Mouse (Mus musculus): ENCODE results near the gene Sucla2. TPM values are rescaled to one million over a fixed set of nuclear protein-coding genes. Genes with fewer than 3 reads are reported as not detected.
A peak's percentile ranks its signal among the peaks of the same experiment; 100 is the strongest.

Gene Sucla2
- polyA plus RNA-seq, 1 experiment = 18.1 TPM

DNA sequence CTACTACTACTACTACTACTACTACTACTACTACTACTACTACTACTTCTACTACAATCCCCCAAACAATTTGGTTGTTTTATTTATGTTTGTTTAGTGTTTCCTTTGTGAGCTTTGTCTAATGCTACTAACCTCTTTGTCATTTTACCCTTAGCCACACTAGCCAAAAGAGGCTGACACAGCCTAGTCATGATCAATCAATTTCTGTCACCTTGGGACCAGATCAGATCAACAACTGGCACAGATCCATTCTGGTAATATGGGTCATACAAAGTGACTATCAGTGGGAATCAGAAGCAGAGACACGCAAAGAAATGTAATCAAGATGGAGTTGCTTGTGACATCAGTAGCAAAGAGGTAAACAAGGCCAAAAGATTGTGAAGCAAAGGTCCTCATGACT lies 97.9 kb downstream of the Sucla2 start:
- no peak for DNase-seq
- 95% methylated on average over 1 of the region's 1 CpGs for WGBS
- Histone ChIP-seq H3K27ac (ENCODE audit: control insufficient read depth, insufficient read depth, low read length) (no peak overlapping the region), H3K4me1 (replicated peaks; ENCODE audit: control insufficient read depth, insufficient read depth, low read length) (no peaks in the 10 kb centered on the region), H3K4me3 (ENCODE audit: control insufficient read depth, insufficient read depth, low read length) (no peak overlapping the region), H3K27me3 (ENCODE audit: control insufficient read depth, insufficient read depth, low read length) (no peaks in the 10 kb centered on the region), H3K36me3 (ENCODE audit: control insufficient read depth, insufficient read depth, low read length) (no peaks in the 10 kb centered on the region)
- TF ChIP-seq CTCF (IDR thresholded peaks at IDR 0.05; ENCODE audit: borderline replicate concordance, control insufficient read depth, extremely low read depth, insufficient read depth, low read length, poor library complexity) (no peak), POLR2A (IDR thresholded peaks at IDR 0.05; ENCODE audit: control insufficient read depth, extremely low read depth, insufficient read depth, low read length, poor library complexity) (no peak)

DNA sequence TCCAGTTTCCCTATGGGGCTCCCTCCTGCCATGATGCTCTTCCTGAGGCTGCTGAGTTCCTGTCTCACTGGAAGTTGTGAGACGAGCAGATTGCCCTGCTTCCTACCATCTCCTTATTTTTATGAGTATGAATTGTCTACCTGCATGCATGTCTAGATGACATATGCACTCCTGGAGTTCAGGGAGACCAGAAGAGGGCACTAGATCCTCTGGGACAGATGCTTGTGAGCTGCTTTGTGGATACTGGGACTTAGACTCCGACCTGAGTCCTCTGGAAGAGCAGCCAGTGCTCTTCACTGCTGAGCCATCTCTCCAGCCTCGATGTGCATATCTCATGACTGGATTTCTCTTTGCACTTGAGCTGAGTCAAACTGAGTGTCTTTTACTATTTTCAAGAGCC lies 100.3 kb downstream of the Sucla2 start:
- DNase-seq = no peak
- H3K4me1 ChIP-seq (replicated peaks; ENCODE audit: control insufficient read depth, insufficient read depth, low read length) = no peaks in the 10 kb centered on the region
- no peak overlapping the region for H3K4me3 ChIP-seq (ENCODE audit: control insufficient read depth, insufficient read depth, low read length)
- TF ChIP-seq POLR2A (IDR thresholded peaks at IDR 0.05; ENCODE audit: control insufficient read depth, extremely low read depth, insufficient read depth, low read length, poor library complexity) = no peak
- TF ChIP-seq CTCF (IDR thresholded peaks at IDR 0.05; ENCODE audit: borderline replicate concordance, control insufficient read depth, extremely low read depth, insufficient read depth, low read length, poor library complexity) = no peak
- WGBS = 79% methylated on average over 3 of the region's 3 CpGs
- H3K27me3 ChIP-seq (ENCODE audit: control insufficient read depth, insufficient read depth, low read length) = no peaks in the 10 kb centered on the region
- no peaks in the 10 kb centered on the region for H3K36me3 ChIP-seq (ENCODE audit: control insufficient read depth, insufficient read depth, low read length)
- H3K27ac ChIP-seq (ENCODE audit: control insufficient read depth, insufficient read depth, low read length) = no peak overlapping the region

DNA sequence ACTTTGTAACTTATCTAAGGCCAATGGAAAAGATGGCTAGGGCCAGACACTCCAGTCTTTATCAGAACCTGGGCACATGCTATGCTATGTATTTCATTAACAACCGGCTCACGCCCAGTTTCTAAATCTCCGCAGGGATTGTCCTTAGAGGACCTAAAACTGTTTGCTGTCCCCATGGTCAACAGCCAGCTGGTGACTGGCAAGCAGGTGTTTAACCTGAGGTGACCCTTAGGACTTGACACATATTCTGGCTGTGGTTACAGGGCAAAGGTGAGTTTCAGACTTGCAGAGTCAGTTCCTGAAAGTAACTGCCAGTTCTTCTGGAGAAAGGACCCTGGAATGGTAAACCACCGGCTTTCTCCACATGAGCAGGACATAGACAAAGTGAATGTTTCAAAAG lies 106.4 kb downstream of the Sucla2 start:
- no peak overlapping the region for H3K27ac ChIP-seq (ENCODE audit: control insufficient read depth, insufficient read depth, low read length)
- no peak for TF ChIP-seq POLR2A (IDR thresholded peaks at IDR 0.05; ENCODE audit: control insufficient read depth, extremely low read depth, insufficient read depth, low read length, poor library complexity)
- TF ChIP-seq CTCF (IDR thresholded peaks at IDR 0.05; ENCODE audit: borderline replicate concordance, control insufficient read depth, extremely low read depth, insufficient read depth, low read length, poor library complexity) = no peak

DNA sequence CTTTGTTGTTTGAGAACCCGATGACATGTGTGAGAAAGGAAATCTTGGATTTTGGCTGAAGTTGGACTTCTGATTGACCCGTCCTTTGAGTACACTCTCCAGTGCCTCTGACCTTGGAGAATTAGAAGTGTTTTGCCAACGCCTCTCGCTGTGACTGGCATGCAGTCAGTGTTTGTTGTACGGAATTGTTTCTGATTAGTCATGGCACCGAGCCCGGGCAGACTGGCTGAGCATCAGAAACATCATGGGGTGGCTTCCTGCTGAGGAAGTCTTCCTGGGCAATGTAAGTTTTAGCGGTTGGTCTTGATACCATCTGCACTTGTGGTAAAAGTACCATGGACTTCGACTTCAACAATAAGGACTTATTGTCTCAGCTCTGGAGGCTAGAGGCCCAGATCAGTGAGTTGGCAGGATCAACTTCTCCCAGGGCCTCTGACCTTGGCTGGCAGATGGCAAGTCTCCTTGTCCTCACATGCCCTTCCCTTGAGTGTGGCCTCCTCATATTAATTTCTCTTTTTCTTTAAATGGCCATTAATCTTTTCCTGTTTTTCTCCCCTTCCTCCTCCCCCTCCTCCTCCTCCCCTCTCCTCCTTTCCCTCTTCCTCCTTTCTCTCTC lies 107.6 kb downstream of the Sucla2 start:
- H3K4me3 ChIP-seq (ENCODE audit: control insufficient read depth, insufficient read depth, low read length) = no peak overlapping the region
- no peak for DNase-seq
- WGBS = 19% methylated on average over 9 of the region's 9 CpGs
- H3K4me1 ChIP-seq (replicated peaks; ENCODE audit: control insufficient read depth, insufficient read depth, low read length) = no peaks in the 10 kb centered on the region
- no peaks in the 10 kb centered on the region for H3K27me3 ChIP-seq (ENCODE audit: control insufficient read depth, insufficient read depth, low read length)
- H3K36me3 ChIP-seq (ENCODE audit: control insufficient read depth, insufficient read depth, low read length) = no peaks in the 10 kb centered on the region
- no peak overlapping the region for H3K27ac ChIP-seq (ENCODE audit: control insufficient read depth, insufficient read depth, low read length)
- TF ChIP-seq POLR2A (IDR thresholded peaks at IDR 0.05; ENCODE audit: control insufficient read depth, extremely low read depth, insufficient read depth, low read length, poor library complexity) (no peak), CTCF (IDR thresholded peaks at IDR 0.05; ENCODE audit: borderline replicate concordance, control insufficient read depth, extremely low read depth, insufficient read depth, low read length, poor library complexity) (no peak)

More for the DNA sequence above, 106.4 kb downstream of the Sucla2 start:
- no peaks in the 10 kb centered on the region for H3K4me1 ChIP-seq (replicated peaks; ENCODE audit: control insufficient read depth, insufficient read depth, low read length)
- WGBS = 74% methylated on average over 4 of the region's 4 CpGs
- no peak overlapping the region for H3K4me3 ChIP-seq (ENCODE audit: control insufficient read depth, insufficient read depth, low read length)
- H3K36me3 ChIP-seq (ENCODE audit: control insufficient read depth, insufficient read depth, low read length) = no peaks in the 10 kb centered on the region
- no peaks in the 10 kb centered on the region for H3K27me3 ChIP-seq (ENCODE audit: control insufficient read depth, insufficient read depth, low read length)
- no peak for DNase-seq

DNA sequence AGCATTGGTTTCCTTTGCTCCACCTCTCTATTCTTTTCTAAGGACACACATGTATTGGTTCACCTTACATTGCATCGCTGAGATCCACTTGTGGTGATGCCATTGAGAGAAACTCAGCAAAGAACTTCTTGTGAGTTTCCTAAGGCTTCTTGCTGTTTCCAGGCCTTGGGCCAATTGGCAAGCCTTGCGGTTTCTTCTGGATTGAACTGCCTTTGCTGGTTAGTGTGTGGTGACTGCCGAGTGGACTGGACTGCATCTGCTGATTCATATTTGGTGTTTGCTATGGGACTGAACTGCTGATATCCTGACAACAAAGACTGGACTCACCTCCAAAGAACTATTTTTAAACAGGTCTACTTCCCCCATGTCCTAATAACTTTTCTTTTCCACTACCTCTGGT lies 109.2 kb downstream of the Sucla2 start:
- DNase-seq = no peak
- 96% methylated on average over 3 of the region's 3 CpGs for WGBS
- Histone ChIP-seq H3K4me3 (ENCODE audit: control insufficient read depth, insufficient read depth, low read length) (no peak overlapping the region), H3K4me1 (replicated peaks; ENCODE audit: control insufficient read depth, insufficient read depth, low read length) (no peaks in the 10 kb centered on the region), H3K27me3 (ENCODE audit: control insufficient read depth, insufficient read depth, low read length) (no peaks in the 10 kb centered on the region), H3K36me3 (ENCODE audit: control insufficient read depth, insufficient read depth, low read length) (no peaks in the 10 kb centered on the region), H3K27ac (ENCODE audit: control insufficient read depth, insufficient read depth, low read length) (no peak overlapping the region)
- TF ChIP-seq POLR2A (IDR thresholded peaks at IDR 0.05; ENCODE audit: control insufficient read depth, extremely low read depth, insufficient read depth, low read length, poor library complexity) (no peak), CTCF (IDR thresholded peaks at IDR 0.05; ENCODE audit: borderline replicate concordance, control insufficient read depth, extremely low read depth, insufficient read depth, low read length, poor library complexity) (no peak)

DNA sequence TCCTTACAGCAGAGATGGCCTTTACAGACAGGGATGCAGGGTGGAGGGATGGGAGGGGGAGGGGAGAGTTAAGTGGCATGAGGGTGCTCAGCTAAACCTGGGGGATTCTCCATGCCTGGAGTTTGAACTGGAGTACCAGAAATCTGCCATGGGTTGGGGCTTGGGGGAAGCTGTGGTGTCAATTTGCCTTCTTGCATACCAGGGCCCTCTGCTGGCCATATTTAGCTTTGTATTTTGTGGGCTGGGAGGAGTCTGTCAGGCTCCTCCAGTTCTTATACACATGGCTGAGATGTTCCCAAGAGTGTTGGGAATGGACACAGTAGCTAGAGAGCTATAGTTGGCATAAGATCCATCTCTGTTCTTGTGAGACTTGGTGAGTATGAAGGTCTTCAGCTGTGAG lies 112.3 kb downstream of the Sucla2 start:
- TF ChIP-seq CTCF (IDR thresholded peaks at IDR 0.05; ENCODE audit: borderline replicate concordance, control insufficient read depth, extremely low read depth, insufficient read depth, low read length, poor library complexity) (no peak), POLR2A (IDR thresholded peaks at IDR 0.05; ENCODE audit: control insufficient read depth, extremely low read depth, insufficient read depth, low read length, poor library complexity) (no peak)
- Histone ChIP-seq H3K27ac (ENCODE audit: control insufficient read depth, insufficient read depth, low read length) (no peak overlapping the region), H3K4me3 (ENCODE audit: control insufficient read depth, insufficient read depth, low read length) (no peak overlapping the region), H3K27me3 (ENCODE audit: control insufficient read depth, insufficient read depth, low read length) (no peaks in the 10 kb centered on the region), H3K4me1 (replicated peaks; ENCODE audit: control insufficient read depth, insufficient read depth, low read length) (no peaks in the 10 kb centered on the region), H3K36me3 (ENCODE audit: control insufficient read depth, insufficient read depth, low read length) (no peaks in the 10 kb centered on the region)
- peak; percentile 16 for DNase-seq

Other genes starting within 250 kb of the Sucla2 start
- gene Rb1, start 199.5 kb upstream of the Sucla2 start, polyA plus RNA-seq (2012; rRNA removed) = 16.2 and 17.1 TPM in 2 replicates
- gene Itm2b, start 140.0 kb upstream of the Sucla2 start, polyA plus RNA-seq (2012; rRNA removed) = 859 and 985 TPM in 2 replicates
- 21.4 and 24.1 TPM in 2 replicates for gene Med4, start 15.3 kb upstream of the Sucla2 start, polyA plus RNA-seq (2012; rRNA removed)
- gene Nudt15, start 22.9 kb downstream of the Sucla2 start, polyA plus RNA-seq (2012; rRNA removed) = 3.6 TPM in 2 replicates
- gene Gm21750, start 135.9 kb downstream of the Sucla2 start, polyA plus RNA-seq (2012; rRNA removed) = not detected in 2 replicates